ENCODE assay signal across 21 mouse cellular contexts in genomic region chr14:22548286-22548685, GRCm38 (mm10).
DNase-seq lines count a peak whose midpoint lies in the region; ATAC-seq and TF ChIP-seq lines count a peak whose summit lies in the region.
"Had no signal": no experiment of that assay in that cellular context is flagged by ENCODE, and none has a peak within 500 bp of the region (broad histone marks: within the 10 kb centered on the region; RNA-seq: fewer than 3 reads in every experiment).

No protein-coding gene starts in this region.

- H3K27me3 ChIP-seq in midbrain, embryonic 10.5 days (ENCODE audit: low read depth, poor library complexity, severe bottlenecking), result peaks cover 24% of the 10 kb centered on the region
- no peaks in the 10 kb centered on the region for H3K27me3 ChIP-seq in midbrain, embryonic 14.5 days (ENCODE audit: control insufficient read depth, insufficient read depth, low read length)
- H3K27me3 ChIP-seq: embryonic facial prominence, embryonic 12.5 days; Patski had no signal

- no peak overlapping the region for H3K4me2 ChIP-seq in midbrain, embryonic 14.5 days (ENCODE audit: low read length)
- H3K4me2 ChIP-seq: embryonic facial prominence, embryonic 12.5 days; forebrain, embryonic 13.5 days; forebrain, embryonic 15.5 days had no signal

- H3K36me3 ChIP-seq in midbrain, embryonic 10.5 days, result no peaks in the 10 kb centered on the region
- H3K36me3 ChIP-seq in midbrain, embryonic 14.5 days (ENCODE audit: control insufficient read depth, insufficient read depth, low read length), result no peaks in the 10 kb centered on the region
- H3K36me3 ChIP-seq: embryonic facial prominence, embryonic 10.5 days; embryonic facial prominence, embryonic 12.5 days; forebrain, embryonic 15.5 days had no signal

- no peak overlapping the region for H3K4me3 ChIP-seq in midbrain, embryonic 10.5 days
- H3K4me3 ChIP-seq in midbrain, embryonic 14.5 days (replicated peaks; ENCODE audit: low read depth, low read length), result no peak overlapping the region
- no peak overlapping the region for H3K4me3 ChIP-seq in layer of hippocampus, adult 2 months
- H3K4me3 ChIP-seq: embryonic facial prominence, embryonic 10.5 days; embryonic facial prominence, embryonic 12.5 days; forebrain, embryonic 13.5 days; forebrain, embryonic 15.5 days had no signal

- TF ChIP-seq CTCF in layer of hippocampus, adult 2 months (conservative IDR thresholded peaks at IDR 0.05), result no peak

- no peaks in the 10 kb centered on the region for H3K9me3 ChIP-seq in midbrain, embryonic 10.5 days (replicated peaks)
- H3K9me3 ChIP-seq in midbrain, embryonic 14.5 days (ENCODE audit: control insufficient read depth, low read length), result no peaks in the 10 kb centered on the region
- H3K9me3 ChIP-seq: embryonic facial prominence, embryonic 10.5 days; embryonic facial prominence, embryonic 12.5 days; forebrain, embryonic 13.5 days; forebrain, embryonic 15.5 days had no signal

- peak; percentile 25 for DNase-seq in heart, adult 11 months
- DNase-seq in heart, postnatal 4 days, result no peak
- peak; percentile 12 for DNase-seq in midbrain, embryonic 10.5 days (ENCODE audit: low spot score)
- DNase-seq in midbrain, embryonic 14.5 days, result no peak
- peak; percentile 72 for DNase-seq in 416B (ENCODE audit: low read depth)
- DNase-seq in layer of hippocampus, adult 2 months (ENCODE audit: low spot score in 2 of 2), result no peak
- DNase-seq: adrenal gland, adult 8-10 months; adrenal gland, postnatal 14 days; adrenal gland, postnatal 36 days; cerebellum, adult 11-12 months; cerebellum, adult 2 months; cerebellum, adult 9-10 months; cerebellum, postnatal 10 days; cerebellum, postnatal 25 days; forebrain, postnatal 0 days had no signal

- 21% methylated on average over 2 of the region's 2 CpGs for WGBS in midbrain, embryonic 10.5 days
- WGBS in midbrain, embryonic 14.5 days, result 8% methylated on average over 2 of the region's 2 CpGs

- peak overlapping the region; percentile 1; the same call in 1 of the 2 replicates for H3K27ac ChIP-seq in midbrain, embryonic 10.5 days (replicated peaks)
- no peak overlapping the region for H3K27ac ChIP-seq in midbrain, embryonic 14.5 days (replicated peaks; ENCODE audit: low read depth, low read length)
- H3K27ac ChIP-seq in layer of hippocampus, adult 2 months, result no peak overlapping the region
- H3K27ac ChIP-seq: embryonic facial prominence, embryonic 12.5 days; forebrain, embryonic 13.5 days; forebrain, embryonic 15.5 days had no signal

- H3K9ac ChIP-seq in midbrain, embryonic 14.5 days (replicated peaks; ENCODE audit: low read length), result no peak overlapping the region
- H3K9ac ChIP-seq: embryonic facial prominence, embryonic 12.5 days; forebrain, embryonic 13.5 days; forebrain, embryonic 15.5 days; forebrain, postnatal 0 days had no signal

- H3K4me1 ChIP-seq in midbrain, embryonic 10.5 days, result peaks cover 57% of the 10 kb centered on the region
- H3K4me1 ChIP-seq in midbrain, embryonic 14.5 days (ENCODE audit: control insufficient read depth, insufficient read depth, low read length), result peaks cover 15% of the 10 kb centered on the region

- ATAC-seq in midbrain, embryonic 14.5 days (ENCODE audit: low FRiP score, low TSS enrichment), result no peak
- ATAC-seq: activated CD4-positive, CD25-positive, alpha-beta regulatory T cell, adult 4 months; forebrain, embryonic 13.5 days; forebrain, embryonic 15.5 days; forebrain, postnatal 0 days; Patski had no signal

Comparison
In these comparisons a context has a peak if more than half of its experiments do, and no peak if none do; other contexts are left out.
1. DNase-seq: peak in heart, adult 11 months (single experiment), midbrain, embryonic 10.5 days (single experiment) and 416B (single experiment); none in heart, postnatal 4 days (single experiment), midbrain, embryonic 14.5 days (single experiment) and layer of hippocampus, adult 2 months (0 of 2).